Mouse (Mus musculus): ENCODE measurements around the gene Ms4a7.
"Not testable (repeated sequence)": the region's sequence is repeated elsewhere in the genome, so short reads cannot be mapped to it uniquely, and the experiment has no call there.

Ms4a7 gene

DNA sequence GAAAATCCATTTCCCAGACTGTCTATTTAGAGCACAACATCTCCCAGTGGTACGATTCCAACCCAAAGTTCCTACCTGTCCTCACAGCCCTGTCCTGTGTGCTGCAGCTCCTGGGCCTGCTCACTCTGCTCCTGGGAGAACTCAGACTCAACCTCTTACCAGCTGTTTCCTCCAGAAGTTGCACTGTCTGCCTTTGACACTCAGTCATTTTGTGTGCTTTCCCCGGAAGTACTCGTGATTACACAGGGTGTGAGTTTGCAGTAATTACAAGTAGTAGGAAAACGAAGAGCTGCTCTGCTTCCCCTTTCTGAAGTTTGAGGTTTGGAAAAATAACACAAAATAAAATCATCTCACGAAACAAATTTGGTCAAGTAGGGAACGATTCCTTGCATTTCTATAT lies at the start of gene Ms4a7:
Gene Ms4a7, minus strand, starts transcription at position 215 of the 400 bp plus-strand sequence.
- DNase-seq (ENCODE audit: low read depth, low spot score), result no peak

GRCm38 (mm10) chr19:11376399-11376798 lies 40.5 kb upstream of the Ms4a7 start:
- no peak for DNase-seq (ENCODE audit: low read depth, low spot score)

GRCm38 (mm10) chr19:11375273-11375672 lies 39.3 kb upstream of the Ms4a7 start, which contains the start of gene Ms4a4a:
Gene Ms4a4a, plus strand, starts transcription at chr19:11375523.
- DNase-seq (ENCODE audit: low read depth, low spot score), result no peak

- DNase-seq (ENCODE audit: low read depth, low spot score), result no peak
Measured at GRCm38 (mm10) chr19:11371181-11371580, 35.2 kb upstream of the Ms4a7 start.

GRCm38 (mm10) chr19:11368310-11368709 lies 32.4 kb upstream of the Ms4a7 start:
- DNase-seq (ENCODE audit: low read depth, low spot score), result no peak

GRCm38 (mm10) chr19:11362002-11362401 lies 26.1 kb upstream of the Ms4a7 start:
- DNase-seq (ENCODE audit: low read depth, low spot score), result no peak

- DNase-seq (ENCODE audit: low read depth, low spot score), result peak; percentile 18
Measured at GRCm38 (mm10) chr19:11360106-11360505, 24.2 kb upstream of the Ms4a7 start.

- DNase-seq (ENCODE audit: low read depth, low spot score), result no peak
Measured at GRCm38 (mm10) chr19:11355730-11356129, 19.8 kb upstream of the Ms4a7 start.

DNA sequence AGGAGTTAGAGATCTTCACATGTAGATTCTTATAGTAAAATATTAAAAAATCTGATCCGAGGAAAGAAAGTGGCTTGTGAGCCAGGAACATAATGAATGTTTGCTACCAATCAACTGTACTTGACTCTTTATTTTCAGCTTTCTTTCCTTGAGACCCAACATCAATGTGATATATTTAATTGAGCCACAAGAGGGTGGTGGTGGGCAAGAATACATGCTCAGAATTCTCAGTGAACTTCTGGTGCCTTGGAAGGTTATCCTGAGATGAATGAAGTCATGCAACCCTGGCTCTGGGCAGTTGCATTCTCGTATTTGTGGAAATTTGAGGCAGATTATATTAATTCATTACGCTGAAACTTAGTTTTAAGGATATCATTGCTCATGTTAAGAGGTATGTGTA lies 15.9 kb upstream of the Ms4a7 start:
- peak; percentile 3 for DNase-seq (ENCODE audit: low read depth, low spot score)

DNA sequence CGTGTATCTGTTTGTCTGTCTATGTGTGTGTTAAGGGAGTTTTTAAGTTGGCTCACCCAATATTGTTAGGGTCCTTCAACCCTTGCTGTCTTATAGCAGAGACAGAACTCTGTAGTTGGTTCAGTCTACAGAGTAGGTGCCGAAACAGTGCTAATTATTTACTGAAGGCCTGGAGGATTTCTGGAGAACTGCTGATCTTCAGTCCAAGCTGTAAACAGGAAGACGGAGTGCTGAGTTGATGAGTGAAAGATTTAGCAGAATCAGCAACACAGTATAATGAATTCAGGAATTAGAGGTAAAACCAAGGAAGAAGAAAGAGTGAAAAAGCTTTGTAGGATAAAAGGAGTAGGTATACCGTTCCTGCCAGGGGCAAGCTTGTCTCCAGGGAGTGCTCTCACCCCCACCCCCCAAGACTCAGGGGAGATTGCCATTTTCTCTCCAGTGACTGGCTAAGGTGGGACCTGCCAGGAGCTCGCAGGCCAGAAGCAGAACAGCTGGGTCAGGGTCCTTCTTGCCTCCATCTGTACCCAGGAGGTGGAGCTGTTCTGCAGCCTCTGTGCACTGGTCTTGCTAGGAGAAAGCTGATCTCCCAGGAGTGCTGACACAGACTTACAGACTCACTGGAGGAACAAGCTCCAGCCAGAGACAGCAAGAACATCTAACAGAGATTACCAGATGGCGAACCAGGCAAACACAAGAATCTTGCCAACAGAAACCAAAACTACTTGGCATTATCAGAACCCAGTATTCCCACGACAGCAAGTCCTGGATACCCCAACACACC lies 13.9 kb upstream of the Ms4a7 start:
- DNase-seq (ENCODE audit: low read depth, low spot score), result peak; percentile 35

- DNase-seq (ENCODE audit: low read depth, low spot score), result no peak
Measured at GRCm38 (mm10) chr19:11343992-11344391, 8.0 kb upstream of the Ms4a7 start.

GRCm38 (mm10) chr19:11343147-11343546 lies 7.2 kb upstream of the Ms4a7 start:
- DNase-seq (ENCODE audit: low read depth, low spot score), result no peak

DNA sequence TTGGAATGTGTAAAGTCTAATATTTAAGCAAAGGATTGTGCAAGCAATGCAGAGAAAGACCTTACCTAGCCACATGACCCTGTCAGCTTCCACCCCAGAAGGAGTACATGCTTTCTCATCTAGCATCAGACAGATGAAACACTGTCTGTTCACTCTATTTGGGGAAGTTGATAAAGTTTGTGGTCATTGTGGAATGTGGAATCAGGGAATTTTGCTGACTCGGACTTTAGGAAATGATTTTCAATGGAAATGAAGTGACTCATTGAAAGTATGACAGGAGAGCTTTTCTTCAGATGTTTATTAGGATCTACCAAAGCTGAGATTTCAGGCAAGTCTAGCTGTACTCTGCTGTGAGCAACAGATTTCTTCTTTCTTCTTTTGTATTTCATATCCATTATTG lies 14.8 kb downstream of the Ms4a7 start:
- DNase-seq (ENCODE audit: low read depth, low spot score), result no peak

DNA sequence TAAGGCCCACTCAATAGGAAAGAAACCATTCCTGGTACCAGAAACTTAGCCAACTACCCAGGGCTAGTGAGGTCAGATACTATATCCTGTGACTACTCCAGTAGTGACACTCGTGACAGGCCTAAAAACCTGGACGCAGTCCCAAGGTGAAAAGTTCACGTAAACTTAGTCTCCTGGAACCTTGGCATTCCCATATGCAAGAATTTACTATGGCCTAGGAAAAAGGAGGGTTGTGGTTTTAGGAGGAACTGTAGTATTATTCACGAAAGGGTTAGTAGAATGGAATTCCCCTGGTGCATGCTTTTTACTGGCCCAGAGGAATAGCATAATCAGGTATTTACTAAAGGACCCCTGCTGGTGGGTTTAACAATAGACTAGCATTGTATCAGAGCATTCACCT lies 19.2 kb downstream of the Ms4a7 start:
- DNase-seq (ENCODE audit: low read depth, low spot score), result no peak

DNA sequence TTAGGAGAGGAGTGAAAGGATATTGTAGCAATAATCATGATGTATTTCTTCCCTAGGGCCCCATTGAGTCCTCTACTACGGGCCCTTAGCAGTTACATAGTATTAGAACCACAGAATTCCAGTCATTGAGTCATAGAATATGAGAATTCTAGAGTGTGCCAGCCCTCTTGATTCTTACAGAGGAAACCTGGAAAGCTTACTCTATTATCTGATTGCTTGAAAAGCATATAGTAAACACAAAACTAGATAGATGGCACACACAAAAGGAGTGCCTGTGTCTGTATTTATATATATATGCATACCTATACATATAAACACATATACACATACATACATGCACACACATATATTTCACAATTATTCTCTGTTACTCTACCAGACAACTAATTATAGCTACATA lies 21.6 kb downstream of the Ms4a7 start, which contains the start of gene Ms4a14:
Gene Ms4a14, minus strand, starts transcription at position 101 of the 400 bp plus-strand sequence.
- DNase-seq (ENCODE audit: low read depth, low spot score), result no peak

GRCm38 (mm10) chr19:11308888-11309287 lies 27.1 kb downstream of the Ms4a7 start:
- no peak for DNase-seq (ENCODE audit: low read depth, low spot score)

GRCm38 (mm10) chr19:11299529-11299928 lies 36.4 kb downstream of the Ms4a7 start:
- not testable (repeated sequence) for DNase-seq (ENCODE audit: low read depth, low spot score)

DNA sequence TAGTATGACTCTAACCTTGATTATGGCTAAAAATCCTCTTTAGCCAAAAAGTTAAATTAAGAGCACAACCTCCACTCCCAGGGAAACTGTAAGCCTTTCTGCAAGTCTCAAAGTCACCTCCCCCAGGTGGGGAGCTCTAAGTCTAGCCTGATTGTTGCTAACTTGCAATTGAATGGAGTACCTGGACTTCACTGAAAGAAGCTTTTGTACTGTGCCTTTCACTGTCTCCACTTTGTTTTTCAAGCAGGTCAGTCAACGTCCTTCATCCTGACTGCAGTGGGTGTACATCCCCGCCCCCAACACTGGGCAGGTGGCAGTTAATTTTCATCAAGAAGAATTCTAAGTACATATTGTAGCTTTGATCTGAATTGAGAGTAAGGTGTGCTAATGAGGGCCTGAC lies 37.0 kb downstream of the Ms4a7 start:
- no peak for DNase-seq (ENCODE audit: low read depth, low spot score)

DNA sequence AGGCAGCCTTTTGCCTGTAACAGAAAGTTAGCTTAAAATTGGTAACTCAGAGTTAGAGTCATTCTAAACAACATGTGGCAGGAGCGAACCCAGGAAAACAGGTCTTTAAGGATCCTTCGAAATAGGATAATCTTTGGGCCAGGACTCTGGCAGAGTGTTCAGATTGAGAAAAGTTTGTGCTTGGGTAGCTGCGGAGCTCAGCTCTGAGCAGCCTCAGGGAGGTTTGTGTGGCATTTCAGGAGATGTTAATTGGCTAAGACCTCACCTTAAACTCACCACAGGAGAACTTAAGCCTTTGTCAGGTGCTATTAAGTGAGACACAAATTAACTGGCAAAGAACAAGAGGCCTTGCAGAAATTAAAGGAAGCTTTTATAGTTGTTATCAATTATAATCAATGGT lies 42.3 kb downstream of the Ms4a7 start:
- DNase-seq (ENCODE audit: low read depth, low spot score), result not testable (repeated sequence)

DNA sequence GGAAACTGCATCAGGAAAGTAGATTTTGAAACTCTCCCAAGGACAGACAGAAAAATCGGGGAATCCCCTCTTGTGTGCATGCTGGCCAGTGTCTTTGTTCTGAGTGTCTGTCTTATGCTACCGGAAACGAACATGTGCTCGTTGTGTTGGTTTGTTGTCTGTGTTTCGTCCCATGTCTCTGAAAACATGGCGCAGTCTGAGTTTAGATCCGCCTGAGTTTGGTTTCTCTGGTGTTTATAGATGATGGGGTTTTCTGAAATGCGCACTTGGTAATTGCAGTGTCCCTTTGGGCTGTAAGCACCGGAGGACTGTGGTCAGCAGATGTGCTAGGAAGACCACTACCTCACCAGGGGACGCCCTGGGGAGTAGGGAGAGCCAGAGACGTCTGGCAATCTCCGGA lies 43.0 kb downstream of the Ms4a7 start:
- peak; percentile 12 for DNase-seq (ENCODE audit: low read depth, low spot score)

DNA sequence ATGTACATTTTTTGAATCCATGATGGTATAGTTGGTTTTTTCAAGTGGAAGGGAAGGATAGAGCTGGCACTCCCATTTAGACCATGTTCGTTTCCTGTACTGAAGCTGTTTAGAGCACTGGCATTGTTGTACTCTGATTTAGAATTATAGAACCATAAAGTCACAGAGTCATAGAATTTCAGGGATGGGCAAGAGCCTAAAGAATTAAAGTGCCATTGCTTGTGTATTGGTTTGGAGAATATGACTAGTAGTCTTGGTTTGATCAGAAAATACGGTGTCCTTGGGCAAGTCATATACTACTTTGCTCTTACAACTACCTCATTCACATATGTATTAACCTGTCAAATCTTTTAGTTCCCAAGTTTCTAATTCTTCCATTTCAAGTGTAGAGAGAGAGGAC lies 52.2 kb downstream of the Ms4a7 start, which contains the start of gene Ms4a5:
Gene Ms4a5, minus strand, starts transcription at position 101 of the 400 bp plus-strand sequence.
- no peak for DNase-seq (ENCODE audit: low read depth, low spot score)

DNA sequence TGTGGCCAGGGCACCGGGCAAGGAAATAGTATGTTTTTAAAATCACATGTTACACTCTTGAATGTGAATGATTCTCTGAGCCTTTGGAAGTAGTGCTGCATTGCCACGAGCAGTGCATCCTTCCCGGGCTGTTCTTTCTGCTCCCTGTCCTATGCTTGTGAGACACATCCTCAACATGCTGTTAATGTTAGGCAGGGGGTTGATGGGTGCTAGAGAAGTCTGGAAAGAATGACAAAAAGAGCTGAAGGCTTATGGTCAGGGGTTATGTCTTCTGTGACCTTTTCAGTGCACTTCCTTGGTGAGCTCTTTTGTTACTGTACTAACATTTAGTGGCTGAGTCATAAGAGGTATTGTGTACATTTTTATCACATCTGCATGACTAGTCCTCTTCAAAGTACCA lies 55.7 kb downstream of the Ms4a7 start:
- DNase-seq (ENCODE audit: low read depth, low spot score), result no peak

- no peak for DNase-seq (ENCODE audit: low read depth, low spot score)
Measured at GRCm38 (mm10) chr19:11276431-11276830, 59.5 kb downstream of the Ms4a7 start.
